Mouse (Mus musculus) myocyte (in vitro differentiated cells): ENCODE results near the gene Ankrd6.

ENCODE experiments used
- MAX ChIP-seq: IDR thresholded peaks from one replicate; pipeline ENCODE4 v1.6.1; 2011; ENCODE audit warnings: low read depth, mild to moderate bottlenecking, control low read depth
- POLR2A ChIP-seq: IDR thresholded peaks from one replicate; pipeline ENCODE4 v1.6.1; 2011; ENCODE audit warnings: low read depth, mild to moderate bottlenecking, control low read depth, moderate library complexity; ENCODE audit not compliant: insufficient read length
- SRF ChIP-seq: IDR thresholded peaks from one replicate; pipeline ENCODE4 v1.6.1; 2011; ENCODE audit warnings: low read depth; ENCODE audit not compliant: control insufficient read depth, insufficient read length

- no peak for TF ChIP-seq POLR2A
- TF ChIP-seq SRF, result no peak
- TF ChIP-seq MAX, result no peak
Observed at GRCm38 (mm10) chr4:32824254-32824653, 126.4 kb downstream of the Ankrd6 start.
